Mouse (Mus musculus) lung, adult 2 months (tissue): Measurements from ENCODE around the gene Ksr2.

Experiments
- CTCF ChIP-seq: fragments of 200-500 bp; IDR thresholded peaks from 2 replicates; pipeline ENCODE4 v1.5.1; 2011; ENCODE audit warnings: mild to moderate bottlenecking, low read length, control low read depth; ENCODE audit not compliant: insufficient read depth
- POLR2A ChIP-seq: fragments of 200-500 bp; IDR thresholded peaks from 2 replicates; pipeline ENCODE4 v1.6.1; 2011; ENCODE audit warnings: low read depth, mild to moderate bottlenecking, control low read depth, low read length, borderline replicate concordance; ENCODE audit errors: extremely low read depth

GRCm38 (mm10) chr5:117779175-117779574 is 365.4 kb downstream of the Ksr2 start:
- TF ChIP-seq CTCF (no peak), POLR2A (no peak)
